In the genomic region with DNA sequence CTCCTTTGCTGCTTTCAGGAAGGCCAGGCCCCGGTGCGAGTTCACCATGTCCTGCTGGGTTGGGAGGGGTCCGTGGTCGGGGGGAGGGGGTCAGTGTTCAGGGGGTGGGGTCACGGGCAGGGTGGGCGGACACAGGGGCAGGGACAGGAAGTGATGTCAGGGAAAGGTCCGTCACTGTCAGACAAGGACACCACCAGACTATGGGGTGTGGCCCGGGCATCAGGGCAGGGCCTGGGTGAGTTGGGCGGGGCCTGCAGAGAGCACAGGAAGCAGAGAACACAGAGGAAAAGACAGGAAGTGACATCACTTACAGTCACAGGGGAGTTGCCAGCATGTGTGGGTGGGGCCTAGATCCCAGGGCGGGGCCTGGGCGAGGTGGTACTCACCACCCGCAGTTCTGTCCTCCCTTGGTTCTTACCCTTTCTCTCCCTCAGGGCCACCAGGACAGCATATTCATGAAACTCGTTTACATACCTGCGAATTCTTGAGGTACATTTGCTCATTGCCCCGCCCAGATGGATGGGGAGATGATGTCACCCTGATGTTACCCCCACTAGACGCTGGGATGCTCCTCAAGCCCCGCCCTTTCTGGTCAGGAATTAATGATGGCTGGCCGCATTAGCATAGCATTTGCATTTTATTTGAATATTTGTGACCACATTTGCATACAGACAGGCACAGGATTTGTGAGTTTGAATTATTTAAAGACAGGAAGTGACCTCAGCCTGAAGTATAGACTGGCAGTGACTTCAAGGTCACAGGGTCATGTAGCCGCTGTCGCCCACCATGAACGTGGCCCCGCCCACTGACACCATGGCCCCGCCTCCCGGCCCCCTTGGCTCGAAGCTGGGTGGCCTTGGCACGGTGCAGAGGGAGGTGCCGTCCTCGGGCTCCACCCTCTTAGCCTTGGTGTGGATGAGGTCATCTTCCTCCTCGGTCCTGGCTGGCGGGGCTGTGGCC, we compare ENCODE assay signal across 10 mouse cellular contexts. TPM values are rescaled to one million over a fixed set of nuclear protein-coding genes. Genes with fewer than 3 reads are reported as not detected.
DNase-seq lines count a peak whose midpoint lies in the region; ATAC-seq lines count a peak whose summit lies in the region.
"Had no signal": no experiment of that assay in that cellular context is flagged by ENCODE, and none has a peak within 500 bp of the region (broad histone marks: within the 10 kb centered on the region; RNA-seq: fewer than 3 reads in every experiment).

No protein-coding gene starts in this region.

- no peak overlapping the region for H3K4me2 ChIP-seq in liver, embryonic 11.5 days
- H3K4me2 ChIP-seq: hindbrain, embryonic 13.5 days had no signal

- ATAC-seq in liver, embryonic 11.5 days (replicated peaks; ENCODE audit: low FRiP score): no peak

- 83% methylated on average over 30 of the region's 30 CpGs for WGBS in liver, embryonic 11.5 days

- H3K27me3 ChIP-seq in liver, embryonic 11.5 days (replicated peaks; ENCODE audit: control insufficient read depth, insufficient read depth, low read length): no peaks in the 10 kb centered on the region
- H3K27me3 ChIP-seq: hindbrain, embryonic 13.5 days had no signal

- no peak overlapping the region for H3K4me3 ChIP-seq in liver, embryonic 11.5 days (ENCODE audit: low read depth, low read length)
- H3K4me3 ChIP-seq: hindbrain, embryonic 13.5 days had no signal

- no peak overlapping the region for H3K27ac ChIP-seq in liver, embryonic 11.5 days (ENCODE audit: low read depth, low read length)
- H3K27ac ChIP-seq: hindbrain, embryonic 13.5 days; liver, embryonic 14.5 days had no signal

- no peaks in the 10 kb centered on the region for H3K4me1 ChIP-seq in liver, embryonic 11.5 days (replicated peaks; ENCODE audit: control insufficient read depth, insufficient read depth, low read length)
- H3K4me1 ChIP-seq: hindbrain, embryonic 13.5 days had no signal

- H3K9me3 ChIP-seq in liver, embryonic 11.5 days (ENCODE audit: control insufficient read depth, low read length): peaks cover 49% of the 10 kb centered on the region

- no peak overlapping the region for H3K9ac ChIP-seq in liver, embryonic 11.5 days (ENCODE audit: low read depth, low read length)
- H3K9ac ChIP-seq: hindbrain, embryonic 13.5 days; liver, embryonic 14.5 days had no signal

- peak; percentile 75 for DNase-seq in cerebellum, adult 11-12 months
- no peak for DNase-seq in cerebellum, postnatal 4 days (ENCODE audit: low spot score in 2 of 2)
- DNase-seq in liver (peak; percentile 4), R1 (ENCODE audit: low read depth, low spot score) (peak; percentile 97)
- no peak for DNase-seq in liver, embryonic 11.5 days (ENCODE audit: low spot score)
- DNase-seq in right cerebral cortex, postnatal 4 days: peak; percentile 24
- no peak for DNase-seq in urinary bladder, postnatal 36 days (ENCODE audit: low spot score in 2 of 2)
- DNase-seq in spleen, postnatal 36 days (ENCODE audit: low spot score in 2 of 2): no peak

- peaks cover 29% of the 10 kb centered on the region for H3K36me3 ChIP-seq in liver, embryonic 11.5 days (ENCODE audit: control insufficient read depth, insufficient read depth, low read length)

RNA-seq across cellular contexts. Expression of a gene that starts 4.4 kb away (rescaled TPM):
- polyA plus RNA-seq in liver, embryonic 11.5 days (2014; fragmentation: Nextera tagmentation; extraction: Ambion mirVana): 6.9 and 7.5 TPM in 2 replicates

Comparison
In these comparisons a context has a peak if more than half of its experiments do, and no peak if none do; other contexts are left out.
1. DNase-seq: peak in cerebellum, adult 11-12 months (single experiment), liver (single experiment), R1 (single experiment) and right cerebral cortex, postnatal 4 days (single experiment); none in cerebellum, postnatal 4 days (0 of 2), liver, embryonic 11.5 days (single experiment), urinary bladder, postnatal 36 days (0 of 2) and spleen, postnatal 36 days (0 of 2).